In genomic region chr4:86858070-86858440, GRCm38 (mm10) we compare ENCODE assay signal across 8 mouse cellular contexts. TPM values are rescaled to one million over a fixed set of nuclear protein-coding genes. Genes with fewer than 3 reads are reported as not detected.
DNase-seq lines count a peak whose midpoint lies in the region; ATAC-seq lines count a peak whose summit lies in the region.

No protein-coding gene starts in this region.

- H3K36me3 ChIP-seq in intestine, embryonic 16.5 days (ENCODE audit: control insufficient read depth, insufficient read depth, low read length): peaks cover 16% of the 10 kb centered on the region
- H3K36me3 ChIP-seq in neural tube, embryonic 14.5 days (ENCODE audit: control insufficient read depth, insufficient read depth, low read length): peaks cover 22% of the 10 kb centered on the region

- peak overlapping the region; percentile 85 for H3K9ac ChIP-seq in intestine, embryonic 16.5 days (ENCODE audit: low read depth, low read length)
- H3K9ac ChIP-seq in neural tube, embryonic 14.5 days (replicated peaks; ENCODE audit: low read depth, low read length): peak overlapping the region; percentile 100

- 57% methylated on average over 12 of the region's 12 CpGs for WGBS in intestine, embryonic 16.5 days
- 57% methylated on average over 12 of the region's 12 CpGs for WGBS in neural tube, embryonic 14.5 days

- H3K27ac ChIP-seq in intestine, embryonic 16.5 days (ENCODE audit: low read length): peak overlapping the region; percentile 83; the same call in 1 of the 2 replicates
- H3K27ac ChIP-seq in neural tube, embryonic 14.5 days (ENCODE audit: low read depth, low read length): peak overlapping the region; percentile 95

- peaks cover 10% of the 10 kb centered on the region for H3K4me1 ChIP-seq in intestine, embryonic 16.5 days (ENCODE audit: control insufficient read depth, insufficient read depth, low read length)
- H3K4me1 ChIP-seq in neural tube, embryonic 14.5 days (ENCODE audit: control insufficient read depth, insufficient read depth, low read length): peaks cover 14% of the 10 kb centered on the region

- peak overlapping the region; percentile 91 for H3K4me2 ChIP-seq in intestine, embryonic 16.5 days (ENCODE audit: low read depth, low read length)
- peak overlapping the region; percentile 69 for H3K4me2 ChIP-seq in neural tube, embryonic 14.5 days (ENCODE audit: low read depth, low read length)

- DNase-seq in cerebellum, postnatal 10 days: peak; percentile 28 to 36
- no peak for DNase-seq in cerebellum, adult 11 months
- peak; percentile 23 for DNase-seq in right cerebral cortex, postnatal 4 days
- DNase-seq in right cerebral cortex, postnatal 14 days: no peak
- no peak for DNase-seq in natural killer cell, adult 2 months (ENCODE audit: low spot score in 2 of 2)
- DNase-seq in kidney, adult 18-20 months: no peak

- H3K27me3 ChIP-seq in intestine, embryonic 16.5 days (replicated peaks; ENCODE audit: control insufficient read depth, insufficient read depth, low read length): no peaks in the 10 kb centered on the region
- 0 out of 2 replicates have a peak, but pooled peaks cover 2% of the 10 kb centered on the region for H3K27me3 ChIP-seq in neural tube, embryonic 14.5 days (ENCODE audit: control insufficient read depth, insufficient read depth, low read length)

- 0 out of 2 replicates have a peak, but pooled peaks cover 1% of the 10 kb centered on the region for H3K9me3 ChIP-seq in intestine, embryonic 16.5 days (ENCODE audit: control insufficient read depth, low read length)
- no peaks in the 10 kb centered on the region for H3K9me3 ChIP-seq in neural tube, embryonic 14.5 days (ENCODE audit: control insufficient read depth, low read length)

- no peak for ATAC-seq in intestine, embryonic 16.5 days
- ATAC-seq in neural tube, embryonic 14.5 days (ENCODE audit: low read depth): no peak

- H3K4me3 ChIP-seq in intestine, embryonic 16.5 days (ENCODE audit: low read length): peak overlapping the region; percentile 96
- peak overlapping the region; percentile 96 for H3K4me3 ChIP-seq in neural tube, embryonic 14.5 days (ENCODE audit: low read depth, low read length)

RNA-seq across cellular contexts. Expression of gene Rps6, which starts 0.8 kb away (rescaled TPM):
- polyA plus RNA-seq in intestine, embryonic 16.5 days (2015; fragmentation: Nextera tagmentation; extraction: Ambion mirVana): 622 and 672 TPM in 2 replicates
- polyA plus RNA-seq in neural tube, embryonic 14.5 days (2014; fragmentation: Nextera tagmentation; extraction: Ambion mirVana): 373 and 376 TPM in 2 replicates

RNA-seq across cellular contexts. Expression of gene Acer2, which starts 16.1 kb away (rescaled TPM):
- polyA plus RNA-seq in intestine, embryonic 16.5 days (2015; fragmentation: Nextera tagmentation; extraction: Ambion mirVana): 17.7 and 20.6 TPM in 2 replicates
- 23.3 and 23.5 TPM in 2 replicates for polyA plus RNA-seq in neural tube, embryonic 14.5 days (2014; fragmentation: Nextera tagmentation; extraction: Ambion mirVana)

Comparison
In these comparisons a context has a peak if more than half of its experiments do, and no peak if none do; other contexts are left out.
1. DNase-seq: peak in cerebellum, postnatal 10 days (2 of 2) and right cerebral cortex, postnatal 4 days (single experiment); none in cerebellum, adult 11 months (single experiment), right cerebral cortex, postnatal 14 days (single experiment), natural killer cell, adult 2 months (0 of 2) and kidney, adult 18-20 months (single experiment).